ENCODE assay signal across 12 mouse cellular contexts in the genomic region with DNA sequence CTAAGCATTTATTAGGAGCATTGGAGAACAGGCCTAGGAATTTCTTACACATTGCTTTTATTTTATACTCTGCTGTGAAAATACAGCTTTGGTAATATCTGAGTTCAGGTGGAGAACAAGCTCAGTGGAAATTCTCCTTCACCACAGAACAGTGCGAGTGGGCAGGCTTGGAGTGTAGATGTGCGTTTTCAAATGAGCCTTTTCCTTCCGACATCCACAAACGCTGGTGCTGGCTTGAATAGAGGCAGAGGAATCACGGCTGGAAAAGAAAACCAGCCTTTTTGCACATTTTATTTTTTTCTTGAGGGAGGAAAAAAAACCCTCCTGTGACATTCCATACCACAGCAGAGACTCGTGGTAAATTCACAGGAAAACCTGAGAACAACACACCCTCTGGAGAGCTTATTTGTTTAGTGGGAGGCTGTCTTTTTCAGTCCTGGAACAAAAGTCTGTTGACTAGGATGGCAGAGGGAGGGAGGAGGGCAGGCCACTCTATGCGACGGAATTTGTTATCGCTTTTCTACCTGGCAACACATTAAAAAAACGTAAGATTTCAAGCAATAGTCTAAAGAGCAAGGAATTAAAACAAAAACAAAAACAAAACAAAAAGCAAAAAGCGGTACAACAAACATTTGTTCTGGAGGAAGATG.
A peak's percentile ranks its signal among the peaks of the same experiment; 100 is the strongest.
DNase-seq lines count a peak whose midpoint lies in the region; ATAC-seq and TF ChIP-seq lines count a peak whose summit lies in the region.
"Had no signal": no experiment of that assay in that cellular context is flagged by ENCODE, and none has a peak within 500 bp of the region (broad histone marks: within the 10 kb centered on the region; RNA-seq: fewer than 3 reads in every experiment).

No protein-coding gene starts in this region.

- no peaks in the 10 kb centered on the region for H3K9me3 ChIP-seq in kidney, postnatal 0 days (replicated peaks; ENCODE audit: low read length)
- H3K9me3 ChIP-seq in forebrain, embryonic 11.5 days (ENCODE audit: control insufficient read depth, low read length): no peaks in the 10 kb centered on the region
- H3K9me3 ChIP-seq in hindbrain, embryonic 11.5 days (ENCODE audit: control insufficient read depth, low read length): no peaks in the 10 kb centered on the region
- H3K9me3 ChIP-seq in midbrain, embryonic 16.5 days (replicated peaks; ENCODE audit: control insufficient read depth, low read length, poor library complexity, severe bottlenecking): no peaks in the 10 kb centered on the region
- H3K9me3 ChIP-seq: embryonic facial prominence, embryonic 12.5 days had no signal

- H3K4me2 ChIP-seq in kidney, postnatal 0 days (ENCODE audit: low read length): no peak overlapping the region
- H3K4me2 ChIP-seq in forebrain, embryonic 11.5 days (ENCODE audit: low read depth, low read length, severe bottlenecking): peak overlapping the region; percentile 26; the same call in 1 of the 2 replicates
- no peak overlapping the region for H3K4me2 ChIP-seq in hindbrain, embryonic 11.5 days (replicated peaks; ENCODE audit: low read depth, low read length)
- H3K4me2 ChIP-seq in midbrain, embryonic 16.5 days (ENCODE audit: low read length): peak overlapping the region; percentile 27; the same call in 1 of the 2 replicates
- H3K4me2 ChIP-seq: embryonic facial prominence, embryonic 12.5 days had no signal

- ATAC-seq in kidney, postnatal 0 days (replicated peaks; ENCODE audit: low FRiP score, low read depth): no peak
- no peak for ATAC-seq in forebrain, embryonic 11.5 days (replicated peaks; ENCODE audit: low FRiP score)
- ATAC-seq in hindbrain, embryonic 11.5 days (ENCODE audit: low FRiP score): no peak
- ATAC-seq in midbrain, embryonic 16.5 days: no peak

- H3K27me3 ChIP-seq in kidney, postnatal 0 days (ENCODE audit: insufficient read depth, low read length): no peaks in the 10 kb centered on the region
- no peaks in the 10 kb centered on the region for H3K27me3 ChIP-seq in forebrain, embryonic 11.5 days (ENCODE audit: control insufficient read depth, insufficient read depth, low read length)
- H3K27me3 ChIP-seq in hindbrain, embryonic 11.5 days (ENCODE audit: control insufficient read depth, insufficient read depth, low read length): no peaks in the 10 kb centered on the region
- H3K27me3 ChIP-seq in midbrain, embryonic 16.5 days (ENCODE audit: control insufficient read depth, insufficient read depth, low read depth, low read length): no peaks in the 10 kb centered on the region
- no peaks in the 10 kb centered on the region for H3K27me3 ChIP-seq in cerebellum, adult 2 months (ENCODE audit: control insufficient read depth, insufficient read depth, low read length)
- H3K27me3 ChIP-seq: embryonic facial prominence, embryonic 12.5 days had no signal

- TF ChIP-seq POLR2A in cerebellum, adult 2 months (IDR thresholded peaks at IDR 0.05; ENCODE audit: borderline replicate concordance, insufficient read depth, low read length): no peak

- 37% methylated on average over 11 of the region's 11 CpGs for WGBS in kidney, postnatal 0 days
- 20% methylated on average over 11 of the region's 11 CpGs for WGBS in forebrain, embryonic 11.5 days
- 17% methylated on average over 11 of the region's 11 CpGs for WGBS in hindbrain, embryonic 11.5 days
- 15% methylated on average over 11 of the region's 11 CpGs for WGBS in midbrain, embryonic 16.5 days
- 72% methylated on average over 11 of the region's 11 CpGs for WGBS in cerebellum, adult 2 months

- no peaks in the 10 kb centered on the region for H3K4me1 ChIP-seq in kidney, postnatal 0 days (replicated peaks; ENCODE audit: insufficient read depth, low read length)
- peaks cover 10% of the 10 kb centered on the region for H3K4me1 ChIP-seq in forebrain, embryonic 11.5 days (replicated peaks; ENCODE audit: control insufficient read depth, insufficient read depth, low read length)
- no peaks in the 10 kb centered on the region for H3K4me1 ChIP-seq in hindbrain, embryonic 11.5 days (replicated peaks; ENCODE audit: control insufficient read depth, insufficient read depth, low read length)
- H3K4me1 ChIP-seq in midbrain, embryonic 16.5 days (ENCODE audit: control insufficient read depth, insufficient read depth, low read length): peaks cover 4% of the 10 kb centered on the region; the same call in 1 of the 2 replicates
- peaks cover 2% of the 10 kb centered on the region; the same call in 1 of the 2 replicates for H3K4me1 ChIP-seq in cerebellum, adult 2 months (ENCODE audit: control insufficient read depth, insufficient read depth, low read length)

- no peak overlapping the region for H3K9ac ChIP-seq in kidney, postnatal 0 days (ENCODE audit: low read depth, low read length)
- H3K9ac ChIP-seq in forebrain, embryonic 11.5 days (ENCODE audit: low read length): no peak overlapping the region; the same call in 1 of the 2 replicates
- no peak overlapping the region for H3K9ac ChIP-seq in hindbrain, embryonic 11.5 days (ENCODE audit: low read depth, low read length)
- 0 out of 2 replicates have a peak overlapping the region, but pooled peaks have one; percentile 10 for H3K9ac ChIP-seq in midbrain, embryonic 16.5 days (ENCODE audit: low read depth, low read length)
- H3K9ac ChIP-seq: embryonic facial prominence, embryonic 12.5 days had no signal

- no peak for DNase-seq in kidney, postnatal 0 days (ENCODE audit: low spot score)
- no peak for DNase-seq in kidney, adult 8-10 months
- no peak for DNase-seq in forebrain, embryonic 11.5 days (ENCODE audit: low spot score)
- peak; percentile 27 for DNase-seq in hindbrain, embryonic 11.5 days (ENCODE audit: low spot score)
- DNase-seq in cerebellum, adult 2 months: no peak
- DNase-seq in right cerebral cortex, postnatal 36 days (ENCODE audit: low spot score in 2 of 2): no peak
- DNase-seq: gastrocnemius, postnatal 36 days; kidney, adult 18-20 months; lung, postnatal 36 days; right cerebral cortex, postnatal 4 days had no signal

- H3K36me3 ChIP-seq in kidney, postnatal 0 days (ENCODE audit: insufficient read depth, low read length): no peaks in the 10 kb centered on the region
- H3K36me3 ChIP-seq in forebrain, embryonic 11.5 days (ENCODE audit: control insufficient read depth, insufficient read depth, low read length): no peaks in the 10 kb centered on the region
- H3K36me3 ChIP-seq in hindbrain, embryonic 11.5 days (ENCODE audit: control insufficient read depth, insufficient read depth, low read length): no peaks in the 10 kb centered on the region
- no peaks in the 10 kb centered on the region for H3K36me3 ChIP-seq in midbrain, embryonic 16.5 days (ENCODE audit: control insufficient read depth, insufficient read depth, low read length)
- H3K36me3 ChIP-seq: embryonic facial prominence, embryonic 12.5 days had no signal

- 0 out of 2 replicates have a peak, but pooled peaks have one; percentile 27 for TF ChIP-seq CTCF in kidney, postnatal 0 days (IDR thresholded peaks at IDR 0.05; ENCODE audit: low read depth)
- TF ChIP-seq CTCF in cerebellum, adult 2 months (IDR thresholded peaks at IDR 0.05; ENCODE audit: borderline replicate concordance, insufficient read depth, low read depth, low read length): no peak

- H3K27ac ChIP-seq in kidney, postnatal 0 days: no peak overlapping the region
- no peak overlapping the region for H3K27ac ChIP-seq in forebrain, embryonic 11.5 days (ENCODE audit: low read depth, low read length)
- no peak overlapping the region for H3K27ac ChIP-seq in hindbrain, embryonic 11.5 days (ENCODE audit: low read depth, low read length)
- H3K27ac ChIP-seq in midbrain, embryonic 16.5 days (ENCODE audit: low read length): peak overlapping the region; percentile 40; the same call in 1 of the 2 replicates
- no peak overlapping the region for H3K27ac ChIP-seq in cerebellum, adult 2 months (ENCODE audit: insufficient read depth, low read length)
- H3K27ac ChIP-seq: embryonic facial prominence, embryonic 12.5 days had no signal

- H3K4me3 ChIP-seq in kidney, postnatal 0 days (replicated peaks; ENCODE audit: low read depth, low read length): no peak overlapping the region
- no peak overlapping the region for H3K4me3 ChIP-seq in forebrain, embryonic 11.5 days (ENCODE audit: low read depth, low read length)
- H3K4me3 ChIP-seq in hindbrain, embryonic 11.5 days (ENCODE audit: low read depth, low read length): no peak overlapping the region
- no peak overlapping the region for H3K4me3 ChIP-seq in midbrain, embryonic 16.5 days (ENCODE audit: low read depth, low read length)
- no peak overlapping the region for H3K4me3 ChIP-seq in cerebellum, adult 2 months (replicated peaks; ENCODE audit: insufficient read depth, low read depth, low read length)
- H3K4me3 ChIP-seq: embryonic facial prominence, embryonic 12.5 days had no signal

Comparison
In these comparisons a context has a peak if more than half of its experiments do, and no peak if none do; other contexts are left out.
1. H3K4me2 ChIP-seq: peak in forebrain, embryonic 11.5 days (single experiment) and midbrain, embryonic 16.5 days (single experiment); none in kidney, postnatal 0 days (single experiment) and hindbrain, embryonic 11.5 days (single experiment).